Mouse (Mus musculus) neural tube, embryonic 12.5 days (tissue): ENCODE results near the gene Mrgpra9. TPM values are rescaled to one million over a fixed set of nuclear protein-coding genes. Genes with fewer than 3 reads are reported as not detected.
"Not testable (repeated sequence)": the region's sequence is repeated elsewhere in the genome, so short reads cannot be mapped to it uniquely, and the experiment has no call there.

Experiments used
- ATAC-seq: fragments of 200-750 bp; cut with Nextera tagmentation; 2 replicates; pipeline ENCODE4 v1.8.0; 2017; ENCODE audit warnings: low read depth, mild to moderate bottlenecking, moderate TSS enrichment, moderate library complexity; ENCODE audit not compliant: low FRiP score
- H3K27ac ChIP-seq: fragments of 300-500 bp; sonication (generic); 2 replicates; pipeline ENCODE4 v1.5.1; 2016
- H3K27me3 ChIP-seq: fragments of 300-500 bp; sonication (generic); replicated peaks from 2 replicates; pipeline ENCODE4 v1.6.1; 2016; ENCODE audit warnings: mild to moderate bottlenecking
- H3K36me3 ChIP-seq: fragments of 300-500 bp; sonication (generic); 2 replicates; pipeline ENCODE4 v1.6.1; 2016; ENCODE audit warnings: mild to moderate bottlenecking
- H3K4me1 ChIP-seq: fragments of 300-500 bp; sonication (generic); 2 replicates; pipeline ENCODE4 v1.6.1; 2016
- H3K4me2 ChIP-seq: fragments of 300-500 bp; sonication (generic); replicated peaks from 2 replicates; pipeline ENCODE4 v1.6.1; 2016; ENCODE audit warnings: mild to moderate bottlenecking
- H3K4me3 ChIP-seq: fragments of 300-500 bp; sonication (generic); 2 replicates; pipeline ENCODE4 v1.5.1; 2016
- H3K9ac ChIP-seq: fragments of 300-500 bp; sonication (generic); 2 replicates; pipeline ENCODE4 v1.6.1; 2016; ENCODE audit warnings: mild to moderate bottlenecking
- H3K9me3 ChIP-seq: fragments of 300-500 bp; sonication (generic); 2 replicates; pipeline ENCODE4 v1.6.1; 2016; ENCODE audit warnings: mild to moderate bottlenecking
- WGBS: fragments of 180-500 bp; shearing (Covaris S2); methylation state at CpG from one replicate; pipeline ENCODE4 v1.1.7; 2016; 5-methylcytosine and 5-hydroxymethylcytosine counted together
- polyA plus RNA-seq: library from polyadenylated mRNA; unstranded; fragments of >200 nt; fragmentation: Nextera tagmentation; extraction: Ambion mirVana; gene quantifications from 2 replicates; pipeline ENCODE4 v1.2.1, GENCODE M21; 2016

Mrgpra9 gene
- polyA plus RNA-seq, result not detected in 2 replicates

DNA sequence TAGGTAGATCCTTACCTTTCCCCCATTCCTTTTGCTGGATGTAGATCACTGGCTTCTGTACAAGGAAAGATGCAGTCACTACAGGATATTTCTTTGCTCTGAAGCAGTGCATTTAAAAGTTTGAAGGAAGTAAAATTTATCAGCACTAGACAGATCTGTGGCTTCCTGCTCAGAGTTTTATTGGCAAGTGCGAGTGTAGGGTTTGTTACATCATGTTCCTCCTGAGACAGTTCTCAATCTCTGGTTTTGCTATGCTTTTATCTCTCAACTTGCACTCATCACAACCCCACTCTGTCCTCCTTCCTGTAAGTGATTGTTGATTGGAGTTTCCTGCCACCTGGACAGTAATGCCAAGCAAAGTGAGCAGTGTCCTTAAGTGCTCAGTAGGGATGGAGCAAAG lies at the start of gene Mrgpra9:
Mrgpra9 (minus strand) TSS at position 79 of the 400 bp plus-strand sequence.
- Histone ChIP-seq H3K9me3 (no peaks in the 10 kb centered on the region), H3K27me3 (no peaks in the 10 kb centered on the region), H3K27ac (no peak within 1 kb of the TSS), H3K9ac (no peak within 1 kb of the TSS), H3K4me3 (no peak within 1 kb of the TSS), H3K36me3 (no peaks in the 10 kb centered on the region), H3K4me2 (no peak within 1 kb of the TSS), H3K4me1 (no peaks in the 10 kb centered on the region)
- WGBS, result 60% methylated on average over 1 of the region's 1 CpGs
- no peak for ATAC-seq

DNA sequence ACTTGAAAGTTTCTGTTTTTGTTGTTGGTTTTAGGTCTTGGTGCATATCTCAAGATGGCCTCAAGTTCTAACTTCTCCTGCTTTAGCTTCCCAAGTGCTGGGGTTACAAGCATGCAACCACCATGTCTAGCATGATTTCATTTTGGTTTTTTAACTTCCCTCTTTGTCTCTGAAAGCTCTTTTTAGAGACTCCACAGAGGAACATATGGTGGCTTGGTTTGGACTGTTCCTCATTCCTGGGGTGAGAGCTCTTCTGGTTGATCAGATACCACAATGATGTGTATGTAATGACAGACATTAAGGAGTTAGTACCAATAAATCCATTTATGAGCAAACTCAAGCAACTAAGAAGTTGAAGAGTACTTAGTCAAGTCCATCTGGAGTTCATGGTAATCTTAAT lies 47.0 kb upstream of the Mrgpra9 start:
- not testable (repeated sequence) for H3K36me3 ChIP-seq

DNA sequence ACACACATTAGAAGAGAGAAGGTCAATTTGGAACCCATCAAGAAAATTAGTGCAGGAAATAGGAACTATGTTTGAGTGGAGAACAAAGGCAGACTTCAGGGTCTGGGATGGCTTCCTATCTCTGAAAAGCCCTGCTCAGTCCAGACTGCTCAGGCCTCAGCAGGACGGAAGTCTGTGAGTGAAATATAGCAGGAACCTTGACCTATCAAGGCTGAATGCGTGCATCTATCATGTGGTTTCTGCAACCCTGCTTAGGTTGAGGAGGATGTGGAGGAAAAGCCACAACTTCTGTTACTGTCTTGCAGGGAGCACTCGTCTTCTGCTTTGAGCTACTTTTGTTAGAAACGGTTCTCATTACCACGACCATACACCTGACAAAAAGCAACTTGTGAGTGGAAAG lies 18.9 kb upstream of the Mrgpra9 start:
- not testable (repeated sequence) for ATAC-seq, H3K9ac ChIP-seq, H3K27ac ChIP-seq, H3K36me3 ChIP-seq, H3K9me3 ChIP-seq, H3K27me3 ChIP-seq, H3K4me2 ChIP-seq, H3K4me3 ChIP-seq, H3K4me1 ChIP-seq
- 84% methylated on average over 5 of the region's 5 CpGs for WGBS

More for the DNA sequence above, 47.0 kb upstream of the Mrgpra9 start:
- not testable (repeated sequence) for ATAC-seq, H3K27ac ChIP-seq, H3K4me1 ChIP-seq, H3K4me2 ChIP-seq, H3K9ac ChIP-seq, H3K27me3 ChIP-seq, H3K4me3 ChIP-seq
- H3K9me3 ChIP-seq, result peaks cover 10% of the 10 kb centered on the region

- Histone ChIP-seq H3K4me3 (no peak overlapping the region), H3K9ac (no peak overlapping the region), H3K27me3 (no peaks in the 10 kb centered on the region), H3K36me3 (no peaks in the 10 kb centered on the region), H3K4me2 (no peak overlapping the region), H3K9me3 (no peaks in the 10 kb centered on the region), H3K27ac (no peak overlapping the region), H3K4me1 (no peaks in the 10 kb centered on the region)
- 60% methylated on average over 3 of the region's 3 CpGs for WGBS
- ATAC-seq, result no peak
Measured at GRCm38 (mm10) chr7:47244658-47245057, 8.0 kb downstream of the Mrgpra9 start.

DNA sequence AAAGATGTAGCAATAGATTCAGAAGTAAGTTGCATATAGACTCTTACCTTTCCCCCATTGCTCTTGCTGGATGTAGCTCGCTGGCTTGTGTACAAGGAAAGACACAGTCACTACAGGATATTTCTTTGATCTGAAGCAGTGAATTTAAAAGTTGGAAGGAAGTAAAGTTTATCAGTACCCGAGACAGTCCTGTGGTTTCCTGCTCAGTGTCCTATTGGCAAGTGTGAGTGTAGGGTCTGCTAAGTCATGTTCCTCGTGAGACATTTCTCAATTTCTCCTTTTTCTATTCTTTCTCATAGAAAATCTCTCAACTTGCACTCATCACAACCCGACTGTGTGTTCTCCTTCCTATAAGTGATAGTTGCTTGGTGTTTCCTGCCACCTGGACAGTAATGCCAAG lies 47.8 kb downstream of the Mrgpra9 start, which contains the start of gene Mrgpra6:
Mrgpra6 (minus strand) TSS at position 91 of the 400 bp plus-strand sequence.
- Histone ChIP-seq H3K4me3 (no peak within 1 kb of the TSS), H3K4me1 (no peaks in the 10 kb centered on the region), H3K36me3 (no peaks in the 10 kb centered on the region), H3K27ac (no peak within 1 kb of the TSS), H3K4me2 (no peak within 1 kb of the TSS), H3K27me3 (no peaks in the 10 kb centered on the region), H3K9ac (no peak within 1 kb of the TSS), H3K9me3 (no peaks in the 10 kb centered on the region)
- 81% methylated on average over 4 of the region's 4 CpGs for WGBS
- ATAC-seq, result no peak

- H3K9ac ChIP-seq, result no peak overlapping the region
- H3K4me1 ChIP-seq, result no peaks in the 10 kb centered on the region
- no peaks in the 10 kb centered on the region for H3K36me3 ChIP-seq
- H3K4me2 ChIP-seq, result no peak overlapping the region
- ATAC-seq, result no peak
- H3K4me3 ChIP-seq, result no peak overlapping the region
- no peak overlapping the region for H3K27ac ChIP-seq
- no peaks in the 10 kb centered on the region for H3K27me3 ChIP-seq
- no peaks in the 10 kb centered on the region for H3K9me3 ChIP-seq
- 71% methylated on average over 1 of the region's 1 CpGs for WGBS
Measured at GRCm38 (mm10) chr7:47195271-47195670, 57.4 kb downstream of the Mrgpra9 start.

Other genes starting within 250 kb of the Mrgpra9 start
- gene Spty2d1, start 244.4 kb downstream of the Mrgpra9 start, polyA plus RNA-seq, result 11.2 and 13.0 TPM in 2 replicates
- 19.5 TPM in 2 replicates for gene Tmem86a, start 202.2 kb downstream of the Mrgpra9 start, polyA plus RNA-seq
- 64.6 and 70.2 TPM in 2 replicates for gene Ptpn5, start 119.2 kb downstream of the Mrgpra9 start, polyA plus RNA-seq
- gene Mrgpra6, start 47.9 kb downstream of the Mrgpra9 start, polyA plus RNA-seq, result not detected in 2 replicates
- gene Mrgpra1, start 101.4 kb upstream of the Mrgpra9 start, polyA plus RNA-seq, result not detected in 2 replicates
- not detected in 2 replicates for gene Mrgpra2a, start 199.3 kb upstream of the Mrgpra9 start, polyA plus RNA-seq